Mouse (Mus musculus): ENCODE data around the gene Stac.

Stac gene

DNA sequence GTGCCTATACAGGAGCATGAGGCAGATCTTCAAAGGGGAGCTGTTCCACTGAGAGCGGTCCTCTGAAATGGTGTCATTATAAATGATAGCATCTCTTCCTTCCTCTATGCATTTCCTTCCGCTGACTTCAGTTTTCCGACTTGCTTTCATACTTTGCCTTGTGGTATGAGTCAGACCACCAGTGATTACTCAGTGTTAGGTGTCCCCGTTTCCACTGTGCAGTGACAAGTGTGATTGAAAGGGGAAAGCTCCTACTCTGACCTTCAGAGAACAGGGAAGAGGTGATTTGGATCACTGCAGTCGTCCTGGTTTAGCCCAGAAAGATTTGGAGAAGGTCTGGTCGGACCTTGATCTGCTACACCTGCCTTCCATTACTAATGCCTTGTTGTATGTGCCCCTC lies 81.4 kb downstream of the Stac start:
- DNase-seq (ENCODE audit: extremely low spot score, low read depth, low spot score) = no peak

DNA sequence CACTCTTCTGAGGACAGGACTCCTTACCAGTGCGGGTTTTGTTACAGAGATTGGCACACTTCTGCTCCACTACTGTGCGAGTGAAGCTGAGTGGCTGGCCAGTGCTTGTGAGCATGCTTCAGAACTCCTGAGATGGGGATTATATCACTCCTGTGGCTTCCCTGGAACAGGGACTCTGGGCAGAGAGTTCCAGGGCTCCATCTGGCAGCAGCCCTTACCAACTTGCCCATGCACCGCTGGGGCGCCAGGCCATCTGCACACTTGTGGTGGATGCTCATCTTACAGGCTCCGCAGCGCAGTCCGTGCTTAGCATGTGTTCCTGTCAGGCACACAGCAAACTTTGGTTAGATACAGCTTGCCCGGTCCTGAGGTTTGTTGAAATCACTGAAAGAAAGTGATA lies 83.5 kb downstream of the Stac start:
- DNase-seq (ENCODE audit: extremely low spot score, low read depth, low spot score) = no peak

DNA sequence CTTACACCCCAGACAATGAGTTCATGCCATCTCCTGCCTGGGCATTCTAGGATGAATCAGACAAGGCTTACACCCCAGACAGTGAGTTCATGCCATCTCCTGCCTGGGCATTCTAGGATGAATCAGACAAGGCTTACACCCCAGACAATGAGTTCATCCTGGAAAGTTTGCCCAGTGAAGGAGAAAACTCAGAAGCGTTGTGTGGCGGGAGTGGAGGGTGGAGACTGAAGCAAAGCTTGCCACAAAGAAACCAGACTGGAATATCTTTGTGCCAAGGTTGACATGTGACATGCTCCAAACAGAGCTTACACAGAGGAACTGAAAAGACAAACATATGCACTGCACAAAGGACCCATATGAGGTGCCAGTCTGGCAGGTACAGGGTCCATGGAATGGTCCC lies 102.6 kb downstream of the Stac start:
- no peak for DNase-seq (ENCODE audit: extremely low spot score, low read depth, low spot score)

DNA sequence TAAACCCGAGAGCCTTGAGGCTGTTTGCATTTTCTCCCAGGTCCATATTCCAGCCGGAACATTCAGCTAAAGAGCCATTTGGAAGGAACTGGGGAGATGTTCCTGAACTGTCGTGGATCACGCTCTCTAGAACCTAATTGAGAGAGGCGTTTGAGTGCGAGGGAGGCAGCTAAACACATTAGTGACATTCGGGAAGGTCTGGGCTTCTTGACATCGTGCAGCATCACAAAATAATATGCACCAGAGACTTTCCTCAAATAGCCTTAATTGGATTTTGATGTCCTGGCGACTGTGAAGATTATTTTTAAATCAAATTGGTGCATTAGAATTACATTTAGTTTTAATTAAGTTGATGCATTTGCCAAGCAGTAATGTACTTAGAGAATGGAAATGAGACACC lies 111.4 kb downstream of the Stac start:
- DNase-seq (ENCODE audit: extremely low spot score, low read depth, low spot score) = no peak

DNA sequence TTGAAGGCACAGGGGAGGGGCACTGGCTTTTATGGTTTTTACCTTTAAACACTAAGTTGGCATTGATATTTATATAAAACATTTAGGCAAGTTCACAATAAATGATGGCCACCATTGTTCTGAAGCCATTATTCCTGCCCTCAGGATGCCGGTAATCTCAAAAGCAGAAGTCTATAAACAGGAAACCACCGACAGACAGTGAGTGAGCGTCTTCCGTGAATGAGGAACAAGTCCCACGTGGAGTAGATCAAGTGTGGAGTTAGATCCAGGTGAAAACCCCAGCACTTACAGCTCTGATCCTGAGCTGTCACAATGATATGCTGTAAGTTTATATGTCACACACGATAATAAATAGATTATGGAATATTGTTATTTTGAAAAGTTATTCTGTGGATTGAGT lies 112.7 kb downstream of the Stac start:
- DNase-seq (ENCODE audit: extremely low spot score, low read depth, low spot score) = no peak

DNA sequence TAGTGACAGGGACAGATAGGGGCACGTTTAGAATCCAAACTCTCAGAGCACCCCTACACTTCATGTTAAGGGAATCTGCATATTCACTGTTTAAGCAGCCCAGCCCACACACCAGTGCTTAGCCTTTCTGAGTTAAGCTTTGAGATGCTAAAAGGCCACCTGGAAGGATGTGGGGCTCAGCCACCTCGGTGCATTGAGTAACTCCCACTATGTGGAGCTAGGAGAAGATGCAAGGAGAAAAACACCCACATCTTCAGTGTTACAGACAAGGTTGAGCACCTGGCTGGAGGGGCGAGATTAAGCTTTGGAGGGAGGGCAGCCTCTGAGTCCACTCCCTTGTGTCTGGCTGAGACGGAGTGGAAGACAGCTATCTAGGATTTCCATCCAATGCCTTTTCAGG lies 114.3 kb downstream of the Stac start:
- DNase-seq (ENCODE audit: extremely low spot score, low read depth, low spot score) = no peak

DNA sequence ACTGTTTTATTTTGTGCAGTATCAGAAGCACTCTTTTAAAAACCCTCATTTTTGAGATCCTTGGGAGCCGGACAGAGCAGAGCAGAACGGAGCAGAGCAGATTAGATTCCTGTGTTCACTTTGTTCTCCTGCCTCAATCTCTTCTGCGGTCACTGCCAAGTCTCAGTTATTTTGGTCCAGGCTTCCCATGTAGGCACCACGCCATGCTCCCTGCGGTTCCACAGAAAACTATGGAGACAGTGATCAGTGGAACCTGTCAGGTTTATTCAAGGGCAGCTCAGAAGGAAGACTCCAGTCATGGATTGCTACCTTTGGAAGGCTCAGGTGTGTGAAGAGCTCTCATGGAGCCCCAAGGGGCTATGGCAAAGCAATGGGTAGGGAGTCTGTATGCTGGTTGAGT lies 116.3 kb downstream of the Stac start:
- DNase-seq (ENCODE audit: extremely low spot score, low read depth, low spot score) = no peak

DNA sequence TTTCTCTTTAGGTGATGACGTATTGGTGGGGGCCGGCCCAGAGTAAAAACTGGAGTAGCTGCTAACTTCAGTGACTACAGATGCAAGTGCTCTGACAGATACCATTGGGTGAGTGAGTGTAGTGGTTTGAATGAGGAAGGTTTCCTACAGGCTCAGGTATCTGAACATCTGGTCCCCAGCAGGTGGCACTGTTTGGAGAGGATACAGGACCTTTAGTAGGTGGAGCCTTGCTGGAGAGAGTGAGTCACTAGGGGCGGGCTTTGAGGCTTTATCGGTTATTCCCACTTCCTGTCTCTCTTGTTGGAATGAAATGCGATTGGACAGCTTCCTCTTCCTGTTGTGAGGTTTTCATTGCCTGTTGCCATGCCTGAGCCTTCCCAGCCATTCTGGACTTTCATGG lies 118.5 kb downstream of the Stac start:
- DNase-seq (ENCODE audit: extremely low spot score, low read depth, low spot score) = no peak

DNA sequence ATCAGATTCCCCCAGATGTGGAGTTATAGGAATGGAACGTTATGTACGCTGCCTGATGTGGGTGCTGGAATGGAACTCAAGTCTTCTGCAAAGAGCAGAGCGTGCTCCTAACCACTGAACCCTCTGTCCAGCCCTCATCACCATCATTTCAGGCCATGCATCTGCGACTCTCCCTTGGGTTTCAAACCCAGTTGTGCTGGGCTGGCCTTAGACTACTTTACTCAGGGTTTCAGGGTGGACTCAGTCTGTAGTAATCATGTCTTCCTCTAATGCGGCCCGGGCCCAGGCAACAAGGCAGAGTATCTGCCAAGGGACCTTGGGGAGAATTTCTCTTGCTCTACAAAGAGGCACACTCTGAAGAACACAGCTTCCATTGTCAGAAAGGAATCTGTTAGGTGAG lies 126.0 kb downstream of the Stac start:
- no peak for DNase-seq (ENCODE audit: extremely low spot score, low read depth, low spot score)

DNA sequence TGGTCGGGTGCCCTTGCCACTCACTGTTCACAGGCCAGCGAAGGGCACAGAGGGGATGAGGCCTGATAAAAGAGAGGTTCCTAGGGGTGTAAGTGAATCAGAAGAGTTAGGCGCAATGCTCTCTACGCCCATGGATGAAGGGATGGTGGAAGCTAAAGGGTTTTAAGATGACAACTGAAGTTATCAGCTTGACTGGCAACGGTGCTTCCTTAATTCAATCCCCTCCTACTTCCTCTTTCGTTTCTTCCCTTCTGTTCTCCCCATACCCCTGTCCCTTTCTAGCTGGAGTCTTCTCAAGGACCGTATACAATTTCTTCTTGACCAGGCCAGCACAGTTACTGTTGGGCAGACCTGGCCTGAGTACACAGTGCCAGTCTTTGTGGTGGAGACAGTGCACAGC lies 126.9 kb downstream of the Stac start:
- DNase-seq (ENCODE audit: extremely low spot score, low read depth, low spot score) = no peak

DNA sequence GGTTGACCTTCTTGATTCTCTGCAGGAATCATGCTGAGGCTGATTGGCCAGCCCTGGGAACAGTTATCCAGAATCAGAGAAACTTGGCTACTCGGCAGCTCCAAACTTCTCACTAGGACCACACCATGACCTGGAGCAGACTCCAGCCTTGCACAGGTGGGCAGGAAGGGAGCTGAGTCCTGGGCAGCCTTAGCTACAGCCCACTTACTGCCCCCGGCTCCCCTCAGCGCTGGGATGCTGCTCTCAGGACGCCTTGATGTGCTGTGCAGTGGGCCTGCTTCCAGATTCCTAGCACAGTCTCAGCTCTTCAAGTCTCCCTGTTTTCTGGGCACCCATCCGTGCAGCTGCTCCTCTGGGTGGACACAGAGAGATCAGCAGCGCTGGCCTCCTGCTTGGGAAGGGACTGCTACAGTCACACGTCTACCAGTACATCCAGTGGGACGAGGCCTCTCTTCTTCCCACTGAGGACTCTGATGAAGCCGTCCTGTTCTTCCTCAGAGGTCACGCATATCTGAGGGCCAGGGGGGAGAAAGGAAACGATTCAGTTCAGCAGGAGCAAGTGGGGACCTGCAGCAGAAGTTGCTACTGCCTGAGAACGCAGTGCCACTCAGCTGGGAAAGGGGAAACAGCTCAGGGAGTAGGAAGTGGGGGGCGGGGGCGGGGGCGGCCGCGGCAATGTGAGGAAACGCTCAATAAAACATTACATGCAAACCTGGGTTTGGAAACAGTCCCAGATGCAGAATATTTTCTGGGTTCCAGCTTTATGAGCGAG lies 127.7 kb downstream of the Stac start:
- DNase-seq (ENCODE audit: extremely low spot score, low read depth, low spot score) = no peak

DNA sequence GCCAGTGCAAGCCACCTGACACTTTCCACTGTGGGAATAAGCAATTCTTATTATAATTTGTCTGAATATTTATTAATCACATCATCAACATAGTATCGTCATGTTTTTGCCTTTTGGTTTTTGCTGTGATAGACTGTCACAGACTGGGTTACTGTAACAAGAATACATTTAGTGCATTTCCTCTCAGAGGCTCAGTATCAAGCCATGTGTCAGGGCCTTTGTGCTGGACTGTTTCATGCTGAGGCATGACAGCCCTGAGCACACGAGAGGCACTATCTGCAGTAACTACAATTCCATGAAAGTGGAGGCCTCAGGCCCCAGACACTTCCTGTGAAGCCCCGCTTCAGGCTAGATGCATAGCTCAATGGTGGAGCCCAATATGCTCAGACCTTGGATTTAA lies 133.4 kb downstream of the Stac start:
- no peak for DNase-seq (ENCODE audit: extremely low spot score, low read depth, low spot score)

DNA sequence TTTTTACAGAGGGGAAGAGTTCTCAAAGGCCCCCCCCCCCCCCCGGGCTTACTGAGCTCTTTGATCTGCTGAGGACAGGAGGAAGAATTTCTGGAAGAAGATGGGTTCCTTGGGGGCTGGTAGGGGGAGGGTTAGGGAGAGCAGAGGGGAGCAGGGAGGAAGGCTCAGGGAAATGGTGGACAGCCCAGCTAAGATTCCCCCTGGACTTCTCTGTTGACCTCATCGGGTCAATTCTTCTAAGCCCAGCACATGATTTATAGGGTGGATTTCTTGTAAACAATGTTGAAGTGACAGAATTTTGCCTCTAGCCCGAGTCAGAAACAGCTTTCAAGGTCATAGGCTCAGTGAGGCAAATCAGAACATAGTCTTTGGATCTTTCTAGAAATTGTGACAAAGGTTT lies 137.3 kb downstream of the Stac start:
- no peak for DNase-seq (ENCODE audit: extremely low spot score, low read depth, low spot score)

DNA sequence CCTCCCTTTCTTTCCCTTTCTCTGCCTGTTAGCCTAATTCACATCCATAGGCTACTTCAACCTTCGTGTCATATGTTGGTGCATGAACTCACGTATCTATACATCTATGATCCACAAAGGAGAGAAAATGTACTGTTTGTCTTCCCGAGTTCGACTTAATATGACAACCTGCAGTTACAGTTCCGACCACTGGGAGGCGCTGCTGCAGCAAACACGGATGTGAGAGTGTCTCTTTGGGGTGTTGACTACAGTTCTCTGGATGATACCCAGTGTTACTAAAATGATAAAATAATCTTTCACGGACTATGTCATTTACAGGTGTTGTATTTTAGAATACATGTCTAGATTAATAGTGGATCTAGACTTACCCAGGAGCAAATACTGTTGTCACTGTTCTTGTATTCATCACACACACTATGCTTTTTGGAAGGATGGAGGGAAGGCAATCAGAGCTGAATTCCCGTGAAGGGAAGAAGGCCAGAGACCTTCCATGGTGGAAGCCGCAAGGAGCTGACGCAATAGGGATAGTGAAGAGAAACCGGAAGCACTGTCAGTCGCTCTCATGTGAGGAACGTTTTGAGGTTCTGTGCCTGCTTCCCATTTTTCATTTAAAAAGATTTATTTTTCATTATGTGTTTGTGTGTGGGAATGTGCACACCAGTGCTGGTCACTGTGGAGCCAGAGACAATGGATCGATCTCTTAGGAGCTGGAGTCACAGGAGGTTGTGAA lies 138.5 kb downstream of the Stac start:
- DNase-seq (ENCODE audit: extremely low spot score, low read depth, low spot score) = no peak

DNA sequence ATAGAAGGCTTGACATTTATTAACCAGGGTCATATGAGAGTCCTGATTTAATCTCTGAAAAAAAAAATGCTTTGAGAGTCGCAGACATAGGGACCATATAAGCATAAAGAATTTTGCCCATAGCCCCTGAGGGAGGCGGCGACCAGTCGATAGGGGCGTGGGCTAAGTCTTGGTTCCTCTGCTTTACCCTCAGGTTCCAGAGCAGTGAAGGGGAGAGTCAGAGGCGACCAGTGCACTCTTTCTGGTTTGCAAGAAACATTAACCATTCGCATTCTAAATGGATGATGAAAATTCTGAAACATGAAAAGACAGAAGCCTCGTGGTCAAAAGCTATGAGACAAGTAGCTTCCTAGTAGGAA lies 139.2 kb downstream of the Stac start:
- DNase-seq (ENCODE audit: extremely low spot score, low read depth, low spot score) = no peak

DNA sequence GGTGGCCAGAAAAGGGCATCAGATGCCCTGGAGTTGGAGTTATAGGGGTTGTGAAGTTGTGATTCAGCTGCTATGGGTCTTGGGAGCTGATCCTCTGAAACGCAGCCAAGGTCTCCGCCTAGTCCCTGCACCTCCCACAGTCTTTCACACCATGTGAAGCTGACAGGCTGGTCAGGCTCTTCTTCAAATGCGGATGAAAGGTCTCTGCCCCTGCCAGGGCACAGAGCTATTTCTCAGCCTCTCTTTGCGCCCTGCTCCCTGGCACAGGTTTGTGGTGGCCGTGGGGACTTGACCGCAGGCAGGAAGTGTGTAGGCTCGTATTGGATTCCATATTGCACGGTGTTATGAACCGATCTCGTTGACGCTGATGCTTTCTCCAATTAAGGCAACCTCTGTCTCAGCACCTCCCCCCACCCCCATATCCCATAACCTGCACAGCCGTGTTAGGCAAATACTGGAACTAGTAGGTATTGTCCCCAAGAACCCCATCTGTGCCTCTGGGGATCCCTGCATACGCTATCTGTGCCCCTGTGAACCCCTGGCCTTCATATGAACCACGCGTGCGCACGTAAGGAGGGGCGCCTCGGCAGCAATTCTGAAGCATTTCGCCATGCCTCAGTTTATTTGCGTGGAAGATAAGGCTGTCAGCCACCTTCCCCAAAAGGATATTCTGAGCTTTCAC lies 139.7 kb downstream of the Stac start:
- DNase-seq (ENCODE audit: extremely low spot score, low read depth, low spot score) = no peak

DNA sequence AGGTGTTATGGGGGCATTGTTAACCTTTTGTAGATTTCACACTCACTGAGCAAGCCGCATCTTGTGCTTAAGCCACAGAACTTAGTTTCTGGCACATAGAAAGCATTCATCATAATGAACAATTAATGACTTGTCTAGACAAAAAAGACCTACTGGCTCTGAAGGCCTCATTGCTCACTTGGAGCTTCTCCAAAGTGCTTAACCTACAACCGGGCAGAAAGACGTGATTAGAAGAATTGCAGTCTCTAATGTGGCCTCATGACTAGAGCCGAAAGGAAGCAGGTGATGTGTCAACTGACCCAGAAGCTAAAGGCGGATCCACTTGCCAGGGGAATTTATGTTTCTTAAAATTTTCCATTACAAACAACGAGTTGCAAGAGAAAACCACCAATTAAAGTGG lies 147.5 kb downstream of the Stac start:
- no peak for DNase-seq (ENCODE audit: extremely low spot score, low read depth, low spot score)

DNA sequence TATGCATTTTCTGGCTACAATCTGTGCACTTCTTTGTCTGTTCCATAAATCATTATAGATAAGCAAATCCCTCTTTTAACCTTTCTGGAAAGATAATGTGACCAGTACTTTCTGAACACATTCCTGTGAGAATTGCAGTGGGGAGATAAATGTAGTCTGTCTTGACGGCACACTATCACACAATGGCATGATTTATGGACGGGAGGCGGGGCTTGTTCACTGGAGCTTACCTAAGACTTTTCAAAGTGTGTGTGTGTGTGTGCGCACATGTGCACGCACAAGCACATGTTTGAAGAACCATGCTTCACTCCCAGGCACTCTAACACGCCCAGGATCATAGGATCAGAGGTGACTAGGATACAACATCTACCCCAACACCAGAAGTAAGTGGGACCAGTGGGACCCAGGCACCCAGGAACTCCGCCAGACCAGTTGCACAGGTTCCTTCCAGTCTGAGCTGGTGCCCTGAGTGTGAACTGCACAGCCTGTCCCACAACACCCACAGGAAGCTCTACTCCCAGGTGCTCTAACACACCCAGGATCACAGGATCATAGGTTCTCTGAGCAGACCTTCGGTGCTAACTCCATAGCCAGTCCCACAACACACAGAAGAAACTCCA lies 154.6 kb downstream of the Stac start:
- DNase-seq (ENCODE audit: extremely low spot score, low read depth, low spot score) = no peak

DNA sequence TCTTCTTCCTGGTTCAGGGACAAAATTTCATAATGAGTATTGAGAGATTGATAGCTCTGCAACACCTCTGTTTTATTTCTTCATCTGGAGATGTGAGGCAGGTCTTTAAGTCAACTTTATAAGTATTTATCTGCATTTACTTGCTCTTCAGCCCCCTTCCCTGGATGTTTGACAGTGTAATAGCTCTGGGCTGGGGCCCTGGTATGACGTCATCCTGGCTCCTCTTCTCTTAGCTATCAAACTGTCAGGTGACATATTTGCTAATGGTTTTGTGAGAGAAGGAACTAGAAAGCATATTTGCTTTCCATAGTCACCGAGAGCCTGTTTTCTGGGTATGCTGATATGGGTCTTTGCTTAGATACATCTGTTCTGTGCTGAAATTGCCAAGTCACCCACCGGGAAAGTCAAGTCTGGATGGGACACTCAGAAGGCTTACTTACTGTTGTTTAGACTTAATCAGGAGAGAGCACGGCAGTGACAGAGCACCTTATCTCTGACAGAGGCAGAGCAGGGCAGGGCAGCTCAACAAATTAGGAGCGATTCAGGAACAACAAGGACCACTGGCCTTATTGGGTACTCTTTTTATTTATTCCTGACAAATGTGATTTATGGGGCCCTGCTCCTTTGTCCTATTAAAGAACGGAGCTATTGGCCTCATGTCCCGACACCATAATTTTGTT lies 155.3 kb downstream of the Stac start:
- no peak for DNase-seq (ENCODE audit: extremely low spot score, low read depth, low spot score)

DNA sequence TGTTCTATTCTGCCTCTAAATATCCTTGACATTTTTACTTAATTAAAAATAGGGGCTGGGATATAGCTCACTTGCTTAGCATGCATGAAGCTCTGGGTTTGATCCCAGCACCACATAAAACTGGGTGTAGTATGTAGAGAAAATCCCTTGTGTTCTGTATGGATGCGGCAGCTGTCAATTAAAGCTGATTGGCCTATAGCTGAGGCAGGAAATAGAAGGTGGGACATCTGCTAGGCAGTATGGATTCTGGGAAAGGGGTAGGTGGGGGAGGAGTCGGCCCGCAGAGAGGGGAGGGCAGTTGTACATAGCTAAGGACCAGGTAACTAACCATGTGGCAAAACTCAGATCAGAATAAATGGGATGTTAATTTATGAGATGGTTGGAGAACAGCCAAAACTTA lies 166.3 kb downstream of the Stac start:
- DNase-seq (ENCODE audit: extremely low spot score, low read depth, low spot score) = no peak

DNA sequence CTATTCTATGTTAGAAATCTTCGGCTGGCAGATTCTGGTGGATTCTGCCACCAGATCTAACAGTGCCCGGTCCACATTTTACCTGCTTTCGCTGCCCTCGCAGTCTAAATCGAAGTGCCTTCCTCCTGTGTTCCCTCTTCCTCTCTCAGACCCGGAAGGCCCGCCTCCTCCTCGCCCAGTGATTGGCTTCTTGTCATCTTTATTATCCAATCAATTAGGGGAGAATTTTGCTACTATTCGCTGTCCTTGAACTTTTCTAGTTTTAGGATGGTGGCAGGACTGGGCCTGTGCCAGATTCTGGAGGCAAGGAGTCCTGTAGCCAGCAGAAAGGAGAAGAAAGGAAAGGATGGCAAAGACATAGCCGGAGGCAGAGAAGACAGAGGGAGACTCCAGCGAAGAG lies 167.0 kb downstream of the Stac start:
- no peak for DNase-seq (ENCODE audit: extremely low spot score, low read depth, low spot score)
